Comparison of ENCODE assay signal across 13 mouse cellular contexts in genomic region chr2:180861561-180861960, GRCm38 (mm10). TPM values are rescaled to one million over a fixed set of nuclear protein-coding genes. Genes with fewer than 3 reads are reported as not detected.
DNase-seq lines count a peak whose midpoint lies in the region; ATAC-seq and TF ChIP-seq lines count a peak whose summit lies in the region.
"Had no signal": no experiment of that assay in that cellular context is flagged by ENCODE, and none has a peak within 500 bp of the region (broad histone marks: within the 10 kb centered on the region; RNA-seq: fewer than 3 reads in every experiment).

No protein-coding gene starts in this region.

- intact Hi-C loops in left cerebral cortex, postnatal 14 days (cut with DNase I) = no loop called here

- TF ChIP-seq CTCF in stomach, postnatal 0 days (IDR thresholded peaks at IDR 0.05; ENCODE audit: low read depth) = no peak

- H3K9me3 ChIP-seq in hindbrain, embryonic 14.5 days (ENCODE audit: control insufficient read depth, low read length) = no peaks in the 10 kb centered on the region
- no peaks in the 10 kb centered on the region for H3K9me3 ChIP-seq in stomach, postnatal 0 days (ENCODE audit: control insufficient read depth, low read length)
- H3K9me3 ChIP-seq: stomach, embryonic 15.5 days had no signal

- H3K4me2 ChIP-seq in hindbrain, embryonic 14.5 days (replicated peaks) = no peak overlapping the region
- H3K4me2 ChIP-seq in stomach, postnatal 0 days (replicated peaks; ENCODE audit: low read depth) = no peak overlapping the region
- H3K4me2 ChIP-seq: stomach, embryonic 15.5 days had no signal

- no peak for DNase-seq in frontal cortex, postnatal 25 days (ENCODE audit: low spot score in 2 of 2)
- DNase-seq in hindbrain, embryonic 14.5 days (ENCODE audit: low spot score) = peak; percentile 33
- peak; percentile 58 to 81 for DNase-seq in left cerebral cortex, postnatal 14 days (ENCODE audit: low spot score in 2 of 2)
- DNase-seq in right cerebral cortex, postnatal 14 days = peak; percentile 58
- no peak for DNase-seq in urinary bladder, postnatal 36 days (ENCODE audit: low spot score in 2 of 2)
- no peak for DNase-seq in stomach, postnatal 0 days (ENCODE audit: low spot score)
- DNase-seq: gastrocnemius, postnatal 14 days had no signal

- H3K9ac ChIP-seq in hindbrain, embryonic 14.5 days = no peak overlapping the region
- no peak overlapping the region for H3K9ac ChIP-seq in stomach, postnatal 0 days (ENCODE audit: low read length)
- H3K9ac ChIP-seq: liver, embryonic 14.5 days; stomach, embryonic 15.5 days had no signal

- H3K36me3 ChIP-seq in hindbrain, embryonic 14.5 days (replicated peaks; ENCODE audit: control insufficient read depth, insufficient read depth) = no peaks in the 10 kb centered on the region
- no peaks in the 10 kb centered on the region for H3K36me3 ChIP-seq in stomach, postnatal 0 days (ENCODE audit: control insufficient read depth, insufficient read depth, low read length)
- H3K36me3 ChIP-seq: stomach, embryonic 15.5 days had no signal

- H3K27ac ChIP-seq in hindbrain, embryonic 14.5 days = peak overlapping the region; percentile 66
- no peak overlapping the region for H3K27ac ChIP-seq in stomach, postnatal 0 days (replicated peaks)
- H3K27ac ChIP-seq: kidney, postnatal 0 days; liver, embryonic 14.5 days; stomach, embryonic 15.5 days had no signal

- peaks cover 18% of the 10 kb centered on the region for H3K27me3 ChIP-seq in hindbrain, embryonic 14.5 days (ENCODE audit: control insufficient read depth, insufficient read depth, low read length)
- no peaks in the 10 kb centered on the region for H3K27me3 ChIP-seq in stomach, postnatal 0 days (ENCODE audit: control insufficient read depth, insufficient read depth, low read length)
- H3K27me3 ChIP-seq: stomach, embryonic 15.5 days had no signal

- no peak overlapping the region for H3K4me3 ChIP-seq in hindbrain, embryonic 14.5 days (replicated peaks; ENCODE audit: low read length)
- no peak overlapping the region for H3K4me3 ChIP-seq in stomach, postnatal 0 days (ENCODE audit: low read depth, low read length)
- H3K4me3 ChIP-seq: megakaryocyte, embryonic 14.5 days; stomach, embryonic 15.5 days had no signal

- WGBS in hindbrain, embryonic 14.5 days = 49% methylated on average over 12 of the region's 12 CpGs
- WGBS in stomach, postnatal 0 days = 73% methylated on average over 12 of the region's 12 CpGs

- H3K4me1 ChIP-seq in hindbrain, embryonic 14.5 days (replicated peaks; ENCODE audit: control insufficient read depth, insufficient read depth, low read length) = peaks cover 17% of the 10 kb centered on the region
- no peaks in the 10 kb centered on the region for H3K4me1 ChIP-seq in stomach, postnatal 0 days (replicated peaks; ENCODE audit: control insufficient read depth, insufficient read depth)
- H3K4me1 ChIP-seq: megakaryocyte, embryonic 14.5 days; stomach, embryonic 15.5 days had no signal

- TF ChIP-seq EP300 in stomach, postnatal 0 days (optimal IDR thresholded peaks at IDR 0.05) = no peak

- peak; percentile 70 for ATAC-seq in frontal cortex, adult (ENCODE audit: low TSS enrichment)
- ATAC-seq in hindbrain, embryonic 14.5 days (ENCODE audit: low FRiP score) = no peak
- ATAC-seq in erythroid progenitor cell, adult 5-6 weeks (replicated peaks; ENCODE audit: low FRiP score, poor library complexity, severe bottlenecking) = no peak
- no peak for ATAC-seq in stomach, postnatal 0 days (ENCODE audit: low FRiP score, low TSS enrichment)

RNA-seq across cellular contexts. Expression of gene Ythdf1, which starts 59.2 kb away (rescaled TPM):
- 50.0 and 56.6 TPM in 2 replicates for polyA plus RNA-seq in hindbrain, embryonic 14.5 days (2014; fragmentation: Nextera tagmentation; extraction: Ambion mirVana)
- total RNA-seq in left cerebral cortex, postnatal 14 days (2021) = 10 to 100 TPM; 63.1 to 68.4 TPM
- 28.1 and 35.0 TPM in 2 replicates for total RNA-seq in erythroid progenitor cell, adult 5-6 weeks (2015; ENCODE audit: low replicate concordance)
- 12.1 and 37.7 TPM in 2 replicates for total RNA-seq in erythroid progenitor cell, adult 5-6 weeks (2017; ENCODE audit: low replicate concordance)
- 26.2 and 27.6 TPM in 2 replicates for polyA plus RNA-seq in stomach, postnatal 0 days (2015; fragmentation: Nextera tagmentation; extraction: Ambion mirVana)

Comparison
In these comparisons a context has a peak if more than half of its experiments do, and no peak if none do; other contexts are left out.
1. DNase-seq: peak in hindbrain, embryonic 14.5 days (single experiment), left cerebral cortex, postnatal 14 days (2 of 2) and right cerebral cortex, postnatal 14 days (single experiment); none in frontal cortex, postnatal 25 days (0 of 2), urinary bladder, postnatal 36 days (0 of 2) and stomach, postnatal 0 days (single experiment).